Mouse (Mus musculus): ENCODE measurements at regions not wholly inside any gene's neighbourhood (a gene's known extent, or its start where the extent isn't known, plus 50 kb on each side); places are given as distances from the start of the nearest gene placed in this dataset.

GRCm38 (mm10) chr16:93189875-93190274, 363.9 kb upstream of the Runx1 start:
- TF ChIP-seq POLR2A (IDR thresholded peaks at IDR 0.05; ENCODE audit: control insufficient read depth, low read depth, low read length) (no peak), CTCF (IDR thresholded peaks at IDR 0.05; ENCODE audit: control insufficient read depth, insufficient read depth, insufficient replicate concordance, low read depth, low read length) (no peak)
